Mouse (Mus musculus) myocyte (in vitro differentiated cells): ENCODE data around the gene Peli2.

Source experiments
- E2F4 ChIP-seq: IDR thresholded peaks from one replicate; pipeline ENCODE4 v1.6.1; 2011; ENCODE audit warnings: mild to moderate bottlenecking, control low read depth, moderate library complexity; ENCODE audit not compliant: insufficient read depth
- MYOG ChIP-seq, 3 experiments: IDR thresholded peaks; one replicate each; pipeline ENCODE4 v1.6.1; 2011; ENCODE audit warnings: control low read depth in 2 of 3, low read depth in 2 of 3, mild to moderate bottlenecking in 2 of 3; ENCODE audit not compliant: insufficient read length in 2 of 3, control insufficient read depth in 1 of 3, insufficient read depth in 1 of 3
- POLR2A ChIP-seq: IDR thresholded peaks from one replicate; pipeline ENCODE4 v1.6.1; 2011; ENCODE audit warnings: low read depth, mild to moderate bottlenecking, control low read depth, moderate library complexity; ENCODE audit not compliant: insufficient read length
- POLR2AphosphoS2 ChIP-seq: IDR thresholded peaks from one replicate; pipeline ENCODE4 v1.6.1; 2011; ENCODE audit warnings: low read depth, control low read depth; ENCODE audit not compliant: insufficient read length

- TF ChIP-seq POLR2A (no peak), E2F4 (no peak), MYOG (IDR thresholded peaks at IDR 0.05; ENCODE audit: control insufficient read depth in 1 of 3, insufficient read depth in 1 of 3, insufficient read length in 2 of 3, low read depth in 2 of 3) (no peak), POLR2AphosphoS2 (no peak)
These were observed 51.4 kb downstream of the Peli2 start for GRCm38 (mm10) chr14:48172026-48172425.
